Mouse (Mus musculus): ENCODE data around the gene Gm45021. TPM values are rescaled to one million over a fixed set of nuclear protein-coding genes. Genes with fewer than 3 reads are reported as not detected.

Gene Gm45021
- polyA plus RNA-seq, 1 experiment from 2014 or later: not detected

GRCm38 (mm10) chr6:48573981-48574380 is 15.4 kb upstream of the Gm45021 start:
- 60% methylated on average over 3 of the region's 3 CpGs for WGBS
- ATAC-seq (ENCODE audit: borderline replicate concordance, extremely low read depth, low FRiP score, low TSS enrichment): no peak

GRCm38 (mm10) chr6:48578736-48579135 is 10.7 kb upstream of the Gm45021 start:
- no peak overlapping the region for H3K9ac ChIP-seq
- H3K27ac ChIP-seq: peak overlapping the region; percentile 82
- no peaks in the 10 kb centered on the region for H3K36me3 ChIP-seq
- 28% methylated on average over 5 of the region's 5 CpGs for WGBS
- peaks cover 11% of the 10 kb centered on the region; the same call in 1 of the 2 replicates for H3K4me1 ChIP-seq
- H3K9me3 ChIP-seq: no peaks in the 10 kb centered on the region
- H3K4me3 ChIP-seq: no peak overlapping the region
- no peak overlapping the region for H3K4me2 ChIP-seq
- no peak for ATAC-seq (ENCODE audit: borderline replicate concordance, extremely low read depth, low FRiP score, low TSS enrichment)
- H3K27me3 ChIP-seq: no peaks in the 10 kb centered on the region

More at GRCm38 (mm10) chr6:48573981-48574380, 15.4 kb upstream of the Gm45021 start:
- no peak overlapping the region for H3K9ac ChIP-seq
- H3K9me3 ChIP-seq: no peaks in the 10 kb centered on the region
- no peaks in the 10 kb centered on the region for H3K27me3 ChIP-seq
- no peak overlapping the region for H3K27ac ChIP-seq
- H3K4me3 ChIP-seq: no peak overlapping the region
- no peaks in the 10 kb centered on the region for H3K36me3 ChIP-seq
- H3K4me1 ChIP-seq: peaks cover 32% of the 10 kb centered on the region; the same call in 1 of the 2 replicates
- no peak overlapping the region for H3K4me2 ChIP-seq

- WGBS: 16% methylated on average over 5 of the region's 5 CpGs
- H3K4me2 ChIP-seq: peak overlapping the region; percentile 39
- peak overlapping the region; percentile 82 for H3K27ac ChIP-seq
- ATAC-seq (ENCODE audit: borderline replicate concordance, extremely low read depth, low FRiP score, low TSS enrichment): peak; percentile 88
- no peak overlapping the region for H3K9ac ChIP-seq
- no peaks in the 10 kb centered on the region for H3K9me3 ChIP-seq
- no peaks in the 10 kb centered on the region for H3K27me3 ChIP-seq
- no peak overlapping the region for H3K4me3 ChIP-seq
- peaks cover 11% of the 10 kb centered on the region; the same call in 1 of the 2 replicates for H3K4me1 ChIP-seq
- H3K36me3 ChIP-seq: no peaks in the 10 kb centered on the region
Observed at GRCm38 (mm10) chr6:48579215-48579648, 10.2 kb upstream of the Gm45021 start.

DNA sequence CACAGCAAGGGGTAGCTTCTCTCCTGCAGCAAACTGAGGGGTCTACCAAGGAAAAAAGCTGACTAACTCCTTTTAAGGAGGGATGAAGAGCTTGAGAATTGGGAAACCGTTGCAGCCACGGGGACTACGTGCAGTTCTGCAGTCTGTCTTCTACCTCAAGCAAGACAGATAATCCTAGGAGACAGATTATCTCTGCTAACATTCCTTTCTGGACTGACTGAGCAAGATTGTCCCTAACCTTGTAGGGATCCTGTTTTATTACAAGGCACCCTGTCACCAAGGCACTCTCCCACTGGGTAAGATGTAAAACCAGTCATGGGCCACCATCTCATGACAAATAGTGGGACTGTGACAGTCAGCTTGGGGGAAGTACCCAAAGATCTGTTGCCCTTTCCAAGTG is 8.2 kb upstream of the Gm45021 start:
- Histone ChIP-seq H3K4me1 (peaks cover 11% of the 10 kb centered on the region; the same call in 1 of the 2 replicates), H3K36me3 (no peaks in the 10 kb centered on the region), H3K4me3 (no peak overlapping the region), H3K9me3 (no peaks in the 10 kb centered on the region), H3K27me3 (no peaks in the 10 kb centered on the region), H3K9ac (no peak overlapping the region), H3K4me2 (no peak overlapping the region), H3K27ac (no peak overlapping the region)
- WGBS: 41% methylated on average over 3 of the region's 3 CpGs
- no peak for ATAC-seq (ENCODE audit: borderline replicate concordance, extremely low read depth, low FRiP score, low TSS enrichment)

DNA sequence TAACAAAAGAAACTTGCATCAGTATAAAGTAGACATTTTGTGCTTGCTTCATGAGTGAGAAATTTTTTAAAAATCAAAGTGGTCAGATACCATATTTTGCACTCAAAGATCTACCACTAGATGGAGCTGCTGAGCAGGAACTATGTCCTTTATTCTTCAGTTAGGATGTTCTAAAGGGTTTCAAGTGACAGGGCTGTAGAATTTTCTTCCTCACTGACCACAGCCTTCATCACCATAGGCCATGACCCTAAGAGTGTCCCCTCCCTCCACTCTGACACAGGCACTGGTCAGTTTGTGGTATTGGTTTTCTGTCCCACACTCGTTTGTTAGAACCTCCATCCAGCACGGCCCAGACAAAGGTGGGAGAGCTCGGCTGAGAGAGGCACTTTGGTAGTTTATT is 7.4 kb upstream of the Gm45021 start:
- H3K9ac ChIP-seq: no peak overlapping the region
- no peak overlapping the region for H3K4me3 ChIP-seq
- H3K36me3 ChIP-seq: no peaks in the 10 kb centered on the region
- no peak for ATAC-seq (ENCODE audit: borderline replicate concordance, extremely low read depth, low FRiP score, low TSS enrichment)
- H3K9me3 ChIP-seq: no peaks in the 10 kb centered on the region
- WGBS: 67% methylated on average over 3 of the region's 3 CpGs
- no peak overlapping the region for H3K4me2 ChIP-seq
- no peaks in the 10 kb centered on the region for H3K27me3 ChIP-seq
- peaks cover 11% of the 10 kb centered on the region; the same call in 1 of the 2 replicates for H3K4me1 ChIP-seq
- H3K27ac ChIP-seq: no peak overlapping the region

GRCm38 (mm10) chr6:48591221-48591845 is 1.9 kb downstream of the Gm45021 start:
- H3K9me3 ChIP-seq: peaks cover 3% of the 10 kb centered on the region
- 83% methylated on average over 3 of the region's 3 CpGs for WGBS
- H3K9ac ChIP-seq: no peak overlapping the region
- H3K4me3 ChIP-seq: no peak overlapping the region
- no peak overlapping the region for H3K4me2 ChIP-seq
- H3K4me1 ChIP-seq: peaks cover 14% of the 10 kb centered on the region
- ATAC-seq (ENCODE audit: borderline replicate concordance, extremely low read depth, low FRiP score, low TSS enrichment): no peak
- H3K36me3 ChIP-seq: peaks cover 10% of the 10 kb centered on the region
- no peaks in the 10 kb centered on the region for H3K27me3 ChIP-seq
- no peak overlapping the region for H3K27ac ChIP-seq

DNA sequence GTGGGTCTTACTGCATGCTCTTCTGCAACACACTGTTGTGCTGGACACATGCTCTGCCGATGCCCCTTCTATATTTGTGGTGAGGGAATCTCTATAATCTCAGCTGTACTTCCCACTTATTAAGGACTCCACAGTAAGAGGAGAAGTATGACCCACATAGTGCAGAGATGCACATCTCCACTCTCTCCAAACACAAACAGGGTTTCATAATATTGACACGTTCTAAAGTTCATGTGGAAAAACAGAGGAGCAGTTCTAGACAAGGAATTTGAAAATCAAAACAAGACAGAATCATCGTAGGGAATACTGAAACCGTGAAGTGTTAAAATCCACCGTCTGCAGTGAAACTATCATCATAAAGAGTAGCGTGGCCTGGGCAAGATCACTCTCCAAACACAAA is 2.5 kb downstream of the Gm45021 start:
- ATAC-seq (ENCODE audit: borderline replicate concordance, extremely low read depth, low FRiP score, low TSS enrichment): no peak
- Histone ChIP-seq H3K9me3 (peaks cover 9% of the 10 kb centered on the region), H3K4me3 (no peak overlapping the region), H3K27ac (no peak overlapping the region), H3K36me3 (peaks cover 16% of the 10 kb centered on the region), H3K27me3 (no peaks in the 10 kb centered on the region), H3K4me2 (no peak overlapping the region), H3K9ac (no peak overlapping the region), H3K4me1 (peaks cover 14% of the 10 kb centered on the region)
- WGBS: 86% methylated on average over 6 of the region's 6 CpGs

DNA sequence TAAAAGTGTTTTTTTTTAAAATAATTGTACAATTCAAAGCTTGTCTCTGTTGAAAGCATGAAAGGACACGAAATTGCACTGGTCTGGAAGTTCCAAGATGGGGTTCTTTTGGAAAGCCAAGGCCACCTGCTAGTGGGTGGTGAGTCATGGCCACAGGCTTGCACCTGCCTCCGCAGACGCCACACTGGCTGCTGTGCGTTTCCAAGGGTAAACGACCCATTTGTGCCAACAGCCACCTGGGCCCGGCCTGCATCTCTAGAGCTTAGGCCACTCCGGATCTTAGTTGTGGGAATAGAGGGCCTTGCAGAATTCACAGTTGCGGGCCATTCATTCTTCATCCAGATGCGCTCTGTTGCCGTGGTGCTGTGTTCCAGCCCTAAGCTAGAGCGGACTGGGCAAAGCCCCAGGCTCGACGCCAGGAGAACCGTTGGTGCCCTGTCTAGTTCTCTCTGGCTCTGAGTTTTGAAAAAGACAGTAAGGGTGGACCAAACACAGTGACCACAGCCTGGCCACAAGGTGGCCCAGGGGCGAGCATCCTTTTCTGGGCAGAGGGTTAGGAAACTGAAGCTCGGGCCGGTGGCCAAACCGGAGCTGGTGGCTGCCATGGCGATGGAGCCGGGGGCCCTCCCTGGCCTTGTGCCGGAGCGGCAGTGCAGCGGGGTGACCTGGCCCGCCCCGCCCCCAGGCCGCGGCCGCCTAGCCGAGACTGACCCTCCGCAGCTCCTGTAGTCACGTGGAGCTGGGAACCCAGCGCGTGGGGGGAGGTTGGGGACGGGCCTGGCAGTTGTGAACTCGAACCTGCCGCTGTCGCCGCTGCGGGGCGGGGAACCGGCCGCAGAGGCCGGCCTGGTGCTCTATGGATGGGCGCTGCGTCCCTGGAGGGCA is 4.0 kb downstream of the Gm45021 start, which contains the start of the genes Repin1 and Gm44965:
Gene Repin1, plus strand, starts transcription at position 726 of the 885 bp plus-strand sequence.
Gene Gm44965, plus strand, starts transcription at position 784 of the 885 bp plus-strand sequence.
- ATAC-seq (ENCODE audit: borderline replicate concordance, extremely low read depth, low FRiP score, low TSS enrichment): peak; percentile 92

DNA sequence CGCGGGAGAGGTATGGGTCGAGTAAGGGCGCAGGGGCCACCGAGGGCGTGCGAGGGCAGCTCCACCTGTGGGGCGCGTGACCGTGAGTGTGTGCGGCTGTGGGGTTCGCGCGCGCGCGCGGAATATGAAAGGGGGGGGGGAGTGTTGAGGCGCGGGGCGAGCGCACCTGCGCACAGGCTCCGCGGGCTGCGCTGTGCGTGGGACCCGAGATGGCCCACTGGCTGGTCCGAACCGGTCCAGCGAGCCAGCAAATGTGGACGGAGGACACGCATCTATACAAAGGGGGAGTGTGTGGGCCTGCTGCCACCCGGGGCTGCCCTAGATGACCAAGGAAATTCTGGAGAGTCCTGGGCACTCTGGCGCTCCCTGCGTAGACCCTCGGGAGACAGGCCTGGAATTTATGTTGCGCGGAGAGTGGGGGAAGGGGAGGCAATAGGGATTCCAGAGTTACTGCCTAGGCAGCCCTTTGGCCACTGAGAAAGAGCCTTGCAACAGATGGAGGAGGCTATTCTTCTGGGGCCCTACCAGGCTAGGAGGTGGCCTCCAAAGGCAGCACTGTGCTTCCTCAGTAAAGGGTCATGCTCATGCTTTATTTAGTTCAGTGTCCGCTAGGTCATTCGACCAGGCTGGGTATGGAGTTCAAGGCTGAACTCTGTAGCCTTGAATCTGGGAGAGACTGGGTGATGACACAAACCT is 4.8 kb downstream of the Gm45021 start:
- Histone ChIP-seq H3K4me3 (peak overlapping the region; percentile 92), H3K27ac (peak overlapping the region; percentile 86), H3K27me3 (no peaks in the 10 kb centered on the region), H3K4me1 (peaks cover 14% of the 10 kb centered on the region), H3K9ac (peak overlapping the region; percentile 95), H3K9me3 (peaks cover 20% of the 10 kb centered on the region), H3K4me2 (peak overlapping the region; percentile 80), H3K36me3 (peaks cover 38% of the 10 kb centered on the region)
- 2% methylated on average over 35 of the region's 41 CpGs for WGBS
- ATAC-seq (ENCODE audit: borderline replicate concordance, extremely low read depth, low FRiP score, low TSS enrichment): peak; percentile 48; the same call in 1 of the 2 replicates

More for the DNA sequence above, 4.0 kb downstream of the Gm45021 start, which contains the start of the genes Repin1 and Gm44965:
- peaks cover 20% of the 10 kb centered on the region for H3K9me3 ChIP-seq
- H3K4me3 ChIP-seq: peak within 1 kb of the TSS; percentile 92
- peaks cover 14% of the 10 kb centered on the region for H3K4me1 ChIP-seq
- H3K36me3 ChIP-seq: peaks cover 31% of the 10 kb centered on the region
- peak within 1 kb of the TSS; percentile 86 for H3K27ac ChIP-seq
- peak within 1 kb of the TSS; percentile 80 for H3K4me2 ChIP-seq
- H3K9ac ChIP-seq: peak within 1 kb of the TSS; percentile 95
- WGBS: 6% methylated on average over 45 of the region's 45 CpGs
- no peaks in the 10 kb centered on the region for H3K27me3 ChIP-seq

GRCm38 (mm10) chr6:48595278-48595677 is 5.9 kb downstream of the Gm45021 start:
- ATAC-seq (ENCODE audit: borderline replicate concordance, extremely low read depth, low FRiP score, low TSS enrichment): no peak
- no peak overlapping the region for H3K27ac ChIP-seq
- peaks cover 48% of the 10 kb centered on the region for H3K36me3 ChIP-seq
- H3K4me2 ChIP-seq: peak overlapping the region; percentile 80
- peak overlapping the region; percentile 92 for H3K4me3 ChIP-seq
- no peaks in the 10 kb centered on the region for H3K27me3 ChIP-seq
- no peak overlapping the region for H3K9ac ChIP-seq
- H3K4me1 ChIP-seq: peaks cover 14% of the 10 kb centered on the region
- 45% methylated on average over 1 of the region's 1 CpGs for WGBS
- peaks cover 20% of the 10 kb centered on the region for H3K9me3 ChIP-seq

DNA sequence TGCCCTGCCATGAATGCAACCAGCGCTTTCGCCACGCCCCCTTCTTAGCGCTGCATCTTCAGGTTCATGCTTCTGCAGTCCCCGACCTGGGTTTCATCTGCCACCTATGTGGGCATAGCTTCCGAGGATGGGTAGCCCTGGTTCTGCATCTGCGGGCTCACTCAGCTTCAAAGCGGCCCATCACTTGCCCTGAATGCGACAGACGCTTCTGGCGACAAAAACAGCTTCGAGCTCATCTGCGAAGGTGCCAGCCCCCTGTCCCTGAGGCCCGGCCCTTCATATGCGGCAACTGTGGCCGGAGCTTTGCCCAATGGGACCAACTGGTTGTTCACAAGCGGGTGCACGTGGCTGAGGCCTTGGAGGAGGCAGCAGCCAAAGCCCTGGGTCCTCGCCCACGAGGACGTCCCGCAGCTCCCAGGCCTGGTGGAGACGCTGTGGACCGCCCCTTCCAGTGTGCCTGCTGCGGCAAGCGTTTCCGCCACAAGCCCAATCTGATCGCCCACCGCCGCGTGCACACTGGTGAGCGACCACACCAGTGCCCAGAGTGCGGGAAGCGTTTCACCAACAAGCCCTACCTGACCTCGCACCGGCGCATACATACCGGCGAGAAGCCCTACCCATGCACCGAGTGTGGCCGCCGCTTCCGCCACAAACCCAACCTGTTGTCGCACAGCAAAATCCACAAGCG is 7.3 kb downstream of the Gm45021 start:
- no peak overlapping the region for H3K4me3 ChIP-seq
- peaks cover 20% of the 10 kb centered on the region for H3K9me3 ChIP-seq
- H3K27ac ChIP-seq: no peak overlapping the region
- H3K4me1 ChIP-seq: peaks cover 17% of the 10 kb centered on the region
- no peak overlapping the region for H3K9ac ChIP-seq
- WGBS: 95% methylated on average over 45 of the region's 45 CpGs
- peaks cover 48% of the 10 kb centered on the region for H3K36me3 ChIP-seq
- no peak for ATAC-seq (ENCODE audit: borderline replicate concordance, extremely low read depth, low FRiP score, low TSS enrichment)
- H3K27me3 ChIP-seq: no peaks in the 10 kb centered on the region
- H3K4me2 ChIP-seq: no peak overlapping the region

All from lung, embryonic 15.5 days (tissue).